Mouse (Mus musculus): Measurements from ENCODE around the gene Nr1h4.

Nr1h4 gene

GRCm38 (mm10) chr10:89435920-89436319 is 97.5 kb downstream of the Nr1h4 start:
- ATAC-seq (ENCODE audit: insufficient number of reproducible peaks, low FRiP score, low TSS enrichment): no peak

- ATAC-seq (ENCODE audit: insufficient number of reproducible peaks, low FRiP score, low TSS enrichment): no peak
Measured at GRCm38 (mm10) chr10:89435413-89435812, 98.0 kb downstream of the Nr1h4 start.

- ATAC-seq (ENCODE audit: insufficient number of reproducible peaks, low FRiP score, low TSS enrichment): no peak
Measured at GRCm38 (mm10) chr10:89434509-89435210, 98.7 kb downstream of the Nr1h4 start.

- no peak for ATAC-seq (ENCODE audit: insufficient number of reproducible peaks, low FRiP score, low TSS enrichment)
Measured at GRCm38 (mm10) chr10:89432743-89433142, 100.6 kb downstream of the Nr1h4 start.

GRCm38 (mm10) chr10:89430751-89431150 is 102.6 kb downstream of the Nr1h4 start:
- no peak for ATAC-seq (ENCODE audit: insufficient number of reproducible peaks, low FRiP score, low TSS enrichment)

GRCm38 (mm10) chr10:89424800-89425393 is 108.5 kb downstream of the Nr1h4 start:
- no peak for ATAC-seq (ENCODE audit: insufficient number of reproducible peaks, low FRiP score, low TSS enrichment)

GRCm38 (mm10) chr10:89424217-89424616 is 109.2 kb downstream of the Nr1h4 start:
- no peak for ATAC-seq (ENCODE audit: insufficient number of reproducible peaks, low FRiP score, low TSS enrichment)

GRCm38 (mm10) chr10:89423164-89423778 is 110.1 kb downstream of the Nr1h4 start:
- no peak for ATAC-seq (ENCODE audit: insufficient number of reproducible peaks, low FRiP score, low TSS enrichment)

- ATAC-seq (ENCODE audit: insufficient number of reproducible peaks, low FRiP score, low TSS enrichment): no peak
Measured at GRCm38 (mm10) chr10:89422504-89423158, 110.8 kb downstream of the Nr1h4 start.

- ATAC-seq (ENCODE audit: insufficient number of reproducible peaks, low FRiP score, low TSS enrichment): no peak
Measured at GRCm38 (mm10) chr10:89417966-89418365, 115.4 kb downstream of the Nr1h4 start.

- no peak for ATAC-seq (ENCODE audit: insufficient number of reproducible peaks, low FRiP score, low TSS enrichment)
Measured at GRCm38 (mm10) chr10:89415478-89415877, 117.9 kb downstream of the Nr1h4 start.

- ATAC-seq (ENCODE audit: insufficient number of reproducible peaks, low FRiP score, low TSS enrichment): no peak
Measured at GRCm38 (mm10) chr10:89407551-89407950, 125.8 kb downstream of the Nr1h4 start.

- ATAC-seq (ENCODE audit: insufficient number of reproducible peaks, low FRiP score, low TSS enrichment): no peak
Measured at GRCm38 (mm10) chr10:89406733-89407484, 126.5 kb downstream of the Nr1h4 start.

GRCm38 (mm10) chr10:89404936-89405335 is 128.4 kb downstream of the Nr1h4 start:
- ATAC-seq (ENCODE audit: insufficient number of reproducible peaks, low FRiP score, low TSS enrichment): no peak

Measured in cerebellum, adult (tissue).